Mouse (Mus musculus): ENCODE measurements around the gene Sh3bp1. TPM values are rescaled to one million over a fixed set of nuclear protein-coding genes. Genes with fewer than 3 reads are reported as not detected.

The Sh3bp1 gene
- total RNA-seq (2014; rRNA removed) = 2.4 and 6.2 TPM in 2 replicates
- polyA plus RNA-seq (2015; fragmentation: Nextera tagmentation; extraction: Ambion mirVana) = 4.4 and 5.5 TPM in 2 replicates

GRCm38 (mm10) chr15:78899740-78900584 is at the start of gene Sh3bp1:
Gene Sh3bp1 (plus strand): TSS chr15:78899768.
- ATAC-seq (no peak), DNase-seq (ENCODE audit: low spot score) (peak; percentile 57)
- Histone ChIP-seq H3K27me3 (ENCODE audit: insufficient read depth, low read length) (0 out of 2 replicates have a peak, but pooled peaks cover 3% of the 10 kb centered on the region), H3K9me3 (ENCODE audit: low read length) (no peaks in the 10 kb centered on the region), H3K4me3 (ENCODE audit: low read length) (peak within 1 kb of the TSS; percentile 39), H3K9ac (replicated peaks; ENCODE audit: low read length) (peak within 1 kb of the TSS; percentile 37), H3K4me1 (ENCODE audit: insufficient read depth, low read length) (peaks cover 10% of the 10 kb centered on the region; the same call in 1 of the 2 replicates), H3K36me3 (ENCODE audit: insufficient read depth, low read length) (no peaks in the 10 kb centered on the region), H3K27ac (peak within 1 kb of the TSS; percentile 20; the same call in 1 of the 2 replicates), H3K4me2 (ENCODE audit: low read depth, low read length) (peak within 1 kb of the TSS; percentile 67)
- TF ChIP-seq CTCF (IDR thresholded peaks at IDR 0.05; ENCODE audit: low read depth) = no peak
- WGBS = 2% methylated on average over 44 of the region's 47 CpGs

- H3K4me2 ChIP-seq (ENCODE audit: low read depth, low read length) = no peak overlapping the region
- TF ChIP-seq CTCF (IDR thresholded peaks at IDR 0.05; ENCODE audit: low read depth) = no peak
- H3K27ac ChIP-seq = no peak overlapping the region
- no peaks in the 10 kb centered on the region for H3K4me1 ChIP-seq (ENCODE audit: insufficient read depth, low read length)
- H3K36me3 ChIP-seq (ENCODE audit: insufficient read depth, low read length) = no peaks in the 10 kb centered on the region
- no peak overlapping the region for H3K4me3 ChIP-seq (ENCODE audit: low read length)
- no peak for ATAC-seq
- no peak for DNase-seq (ENCODE audit: low spot score)
- H3K27me3 ChIP-seq (ENCODE audit: insufficient read depth, low read length) = no peaks in the 10 kb centered on the region
- whole genome bisulfite sequencing = 77% methylated on average over 14 of the region's 15 CpGs
- H3K9ac ChIP-seq (replicated peaks; ENCODE audit: low read length) = no peak overlapping the region
- H3K9me3 ChIP-seq (ENCODE audit: low read length) = no peaks in the 10 kb centered on the region
Measured at GRCm38 (mm10) chr15:78850059-78850824, 49.3 kb upstream of the Sh3bp1 start.

GRCm38 (mm10) chr15:78850944-78851343 is 48.6 kb upstream of the Sh3bp1 start:
- no peak for TF ChIP-seq CTCF (IDR thresholded peaks at IDR 0.05; ENCODE audit: low read depth)
- Histone ChIP-seq H3K9ac (replicated peaks; ENCODE audit: low read length) (no peak overlapping the region), H3K36me3 (ENCODE audit: insufficient read depth, low read length) (no peaks in the 10 kb centered on the region), H3K27me3 (ENCODE audit: insufficient read depth, low read length) (no peaks in the 10 kb centered on the region), H3K4me2 (ENCODE audit: low read depth, low read length) (no peak overlapping the region), H3K4me3 (ENCODE audit: low read length) (no peak overlapping the region), H3K4me1 (ENCODE audit: insufficient read depth, low read length) (no peaks in the 10 kb centered on the region), H3K27ac (no peak overlapping the region), H3K9me3 (ENCODE audit: low read length) (no peaks in the 10 kb centered on the region)
- ATAC-seq = no peak
- no peak for DNase-seq (ENCODE audit: low spot score)
- WGBS = 78% methylated on average over 6 of the region's 6 CpGs

GRCm38 (mm10) chr15:78851505-78852153 is 47.9 kb upstream of the Sh3bp1 start:
- WGBS = 16% methylated on average over 13 of the region's 13 CpGs
- H3K4me2 ChIP-seq (ENCODE audit: low read depth, low read length) = no peak overlapping the region
- peak; percentile 96 for TF ChIP-seq CTCF (IDR thresholded peaks at IDR 0.05; ENCODE audit: low read depth)
- H3K27me3 ChIP-seq (ENCODE audit: insufficient read depth, low read length) = no peaks in the 10 kb centered on the region
- no peak overlapping the region for H3K27ac ChIP-seq
- H3K4me1 ChIP-seq (ENCODE audit: insufficient read depth, low read length) = no peaks in the 10 kb centered on the region
- no peaks in the 10 kb centered on the region for H3K36me3 ChIP-seq (ENCODE audit: insufficient read depth, low read length)
- no peak overlapping the region for H3K9ac ChIP-seq (replicated peaks; ENCODE audit: low read length)
- no peaks in the 10 kb centered on the region for H3K9me3 ChIP-seq (ENCODE audit: low read length)
- no peak overlapping the region for H3K4me3 ChIP-seq (ENCODE audit: low read length)
- DNase-seq (ENCODE audit: low spot score) (peak; percentile 92), ATAC-seq (peak; percentile 87)

- 78% methylated on average over 8 of the region's 8 CpGs for WGBS
- H3K27ac ChIP-seq = no peak within 1 kb of the TSS
- no peaks in the 10 kb centered on the region for H3K9me3 ChIP-seq (ENCODE audit: low read length)
- no peaks in the 10 kb centered on the region for H3K36me3 ChIP-seq (ENCODE audit: insufficient read depth, low read length)
- no peak for ATAC-seq
- H3K9ac ChIP-seq (replicated peaks; ENCODE audit: low read length) = no peak within 1 kb of the TSS
- DNase-seq (ENCODE audit: low spot score) = no peak
- H3K4me3 ChIP-seq (ENCODE audit: low read length) = no peak within 1 kb of the TSS
- H3K27me3 ChIP-seq (ENCODE audit: insufficient read depth, low read length) = no peaks in the 10 kb centered on the region
- no peak for TF ChIP-seq CTCF (IDR thresholded peaks at IDR 0.05; ENCODE audit: low read depth)
- no peak within 1 kb of the TSS for H3K4me2 ChIP-seq (ENCODE audit: low read depth, low read length)
- no peaks in the 10 kb centered on the region for H3K4me1 ChIP-seq (ENCODE audit: insufficient read depth, low read length)
Measured at GRCm38 (mm10) chr15:78855303-78855965, 44.1 kb upstream of the Sh3bp1 start, which contains the start of gene Lgals2. Gene Lgals2 (minus strand): TSS chr15:78855529.

GRCm38 (mm10) chr15:78857009-78857408 is 42.6 kb upstream of the Sh3bp1 start:
- H3K4me2 ChIP-seq (ENCODE audit: low read depth, low read length) = no peak overlapping the region
- DNase-seq (ENCODE audit: low spot score) (peak; percentile 51), ATAC-seq (no peak)
- no peaks in the 10 kb centered on the region for H3K27me3 ChIP-seq (ENCODE audit: insufficient read depth, low read length)
- no peak overlapping the region for H3K4me3 ChIP-seq (ENCODE audit: low read length)
- no peaks in the 10 kb centered on the region for H3K36me3 ChIP-seq (ENCODE audit: insufficient read depth, low read length)
- no peak for TF ChIP-seq CTCF (IDR thresholded peaks at IDR 0.05; ENCODE audit: low read depth)
- H3K9me3 ChIP-seq (ENCODE audit: low read length) = no peaks in the 10 kb centered on the region
- no peaks in the 10 kb centered on the region for H3K4me1 ChIP-seq (ENCODE audit: insufficient read depth, low read length)
- H3K27ac ChIP-seq = no peak overlapping the region
- WGBS = 50% methylated on average over 7 of the region's 7 CpGs
- H3K9ac ChIP-seq (replicated peaks; ENCODE audit: low read length) = no peak overlapping the region
